In the genomic region with DNA sequence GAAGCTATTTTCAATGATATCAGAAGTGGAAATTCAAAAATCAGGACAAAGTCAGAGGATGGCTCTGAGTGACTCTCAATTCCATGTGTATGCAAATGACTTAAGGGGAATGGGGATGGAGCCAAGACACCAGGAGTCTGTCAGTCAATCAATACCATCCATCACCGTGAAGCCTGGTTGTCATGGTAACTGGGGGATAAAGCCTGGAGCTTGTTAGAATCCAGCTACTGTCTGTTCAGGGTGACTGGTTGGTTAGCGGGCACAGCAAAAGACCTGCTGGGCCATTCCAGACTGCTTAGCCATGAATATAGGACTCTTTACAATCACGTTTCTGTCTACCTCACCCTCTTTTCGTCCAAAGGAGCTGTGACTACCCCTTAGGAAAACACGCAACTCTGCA, we compare ENCODE assay signal across 13 mouse cellular contexts. TPM values are rescaled to one million over a fixed set of nuclear protein-coding genes. Genes with fewer than 3 reads are reported as not detected.
DNase-seq lines count a peak whose midpoint lies in the region; ATAC-seq and TF ChIP-seq lines count a peak whose summit lies in the region.
"Had no signal": no experiment of that assay in that cellular context is flagged by ENCODE, and none has a peak within 500 bp of the region (broad histone marks: within the 10 kb centered on the region; RNA-seq: fewer than 3 reads in every experiment).

No protein-coding gene starts in this region.

- peak; percentile 59 for ATAC-seq in forebrain, embryonic 16.5 days
- peak; percentile 83 for ATAC-seq in midbrain, embryonic 11.5 days (ENCODE audit: low FRiP score)
- no peak for ATAC-seq in lung, postnatal 0 days
- no peak for ATAC-seq in intestine, embryonic 15.5 days
- ATAC-seq: intestine, postnatal 0 days; liver, embryonic 12.5 days had no signal

- DNase-seq in R1 (ENCODE audit: low read depth, low spot score), result peak; percentile 54
- peak; percentile 28 for DNase-seq in brain, adult 2 months (ENCODE audit: low read depth, low spot score)
- DNase-seq in midbrain, embryonic 11.5 days (ENCODE audit: low spot score, missing footprints), result peak; percentile 88
- DNase-seq in lung, postnatal 0 days (ENCODE audit: low spot score), result no peak
- DNase-seq in cerebellum, adult 9-11 months, result no peak
- DNase-seq: cerebellum, adult 9-10 months; gastrocnemius, postnatal 14 days; lung, postnatal 4 days had no signal

- H3K27ac ChIP-seq in forebrain, embryonic 16.5 days (ENCODE audit: low read length), result 0 out of 2 replicates have a peak overlapping the region, but pooled peaks have one; percentile 2
- peak overlapping the region; percentile 41; the same call in 1 of the 2 replicates for H3K27ac ChIP-seq in midbrain, embryonic 11.5 days (ENCODE audit: low read depth, low read length)
- H3K27ac ChIP-seq in lung, postnatal 0 days (ENCODE audit: low read length), result no peak overlapping the region
- no peak overlapping the region for H3K27ac ChIP-seq in intestine, embryonic 15.5 days
- H3K27ac ChIP-seq: heart, embryonic 13.5 days; liver, embryonic 12.5 days had no signal

- peaks cover 6% of the 10 kb centered on the region for H3K4me1 ChIP-seq in forebrain, embryonic 16.5 days (replicated peaks; ENCODE audit: control insufficient read depth, insufficient read depth, low read length)
- H3K4me1 ChIP-seq in midbrain, embryonic 11.5 days (ENCODE audit: control insufficient read depth, insufficient read depth, low read length), result peaks cover 6% of the 10 kb centered on the region
- no peaks in the 10 kb centered on the region for H3K4me1 ChIP-seq in lung, postnatal 0 days (ENCODE audit: insufficient read depth, low read depth, low read length)
- H3K4me1 ChIP-seq in intestine, embryonic 15.5 days (replicated peaks), result no peaks in the 10 kb centered on the region
- H3K4me1 ChIP-seq: heart, embryonic 13.5 days; liver, embryonic 12.5 days had no signal

- H3K9ac ChIP-seq in forebrain, embryonic 16.5 days (replicated peaks; ENCODE audit: low read depth, low read length), result no peak overlapping the region
- H3K9ac ChIP-seq in midbrain, embryonic 11.5 days (ENCODE audit: low read length), result no peak overlapping the region
- no peak overlapping the region for H3K9ac ChIP-seq in lung, postnatal 0 days (replicated peaks; ENCODE audit: low read depth)
- H3K9ac ChIP-seq in intestine, embryonic 15.5 days, result no peak overlapping the region
- H3K9ac ChIP-seq: heart, embryonic 13.5 days; liver, embryonic 12.5 days had no signal

- no peaks in the 10 kb centered on the region for H3K9me3 ChIP-seq in forebrain, embryonic 16.5 days (ENCODE audit: control insufficient read depth, low read length)
- no peaks in the 10 kb centered on the region for H3K9me3 ChIP-seq in midbrain, embryonic 11.5 days (ENCODE audit: control insufficient read depth, low read length)
- H3K9me3 ChIP-seq in lung, postnatal 0 days (ENCODE audit: low read length), result no peaks in the 10 kb centered on the region
- no peaks in the 10 kb centered on the region for H3K9me3 ChIP-seq in intestine, embryonic 15.5 days
- H3K9me3 ChIP-seq: heart, embryonic 13.5 days; liver, embryonic 12.5 days had no signal

- no peaks in the 10 kb centered on the region for H3K36me3 ChIP-seq in forebrain, embryonic 16.5 days (ENCODE audit: control insufficient read depth, insufficient read depth)
- no peaks in the 10 kb centered on the region for H3K36me3 ChIP-seq in midbrain, embryonic 11.5 days (ENCODE audit: control insufficient read depth, insufficient read depth, low read length)
- H3K36me3 ChIP-seq in lung, postnatal 0 days (ENCODE audit: insufficient read depth, low read length), result no peaks in the 10 kb centered on the region
- H3K36me3 ChIP-seq in intestine, embryonic 15.5 days, result no peaks in the 10 kb centered on the region
- H3K36me3 ChIP-seq: heart, embryonic 13.5 days; liver, embryonic 12.5 days had no signal

- TF ChIP-seq EP300 in lung, postnatal 0 days (IDR thresholded peaks at IDR 0.05), result no peak

- 6% methylated on average over 5 of the region's 5 CpGs for WGBS in forebrain, embryonic 16.5 days
- 7% methylated on average over 5 of the region's 5 CpGs for WGBS in midbrain, embryonic 11.5 days
- WGBS in lung, postnatal 0 days, result 58% methylated on average over 5 of the region's 5 CpGs
- WGBS in intestine, embryonic 15.5 days, result 56% methylated on average over 5 of the region's 5 CpGs

- H3K27me3 ChIP-seq in forebrain, embryonic 16.5 days (replicated peaks; ENCODE audit: control insufficient read depth, insufficient read depth, low read length), result no peaks in the 10 kb centered on the region
- H3K27me3 ChIP-seq in midbrain, embryonic 11.5 days (ENCODE audit: control insufficient read depth, insufficient read depth, low read length), result no peaks in the 10 kb centered on the region
- no peaks in the 10 kb centered on the region for H3K27me3 ChIP-seq in lung, postnatal 0 days (replicated peaks; ENCODE audit: insufficient read depth, low read length)
- no peaks in the 10 kb centered on the region for H3K27me3 ChIP-seq in intestine, embryonic 15.5 days (replicated peaks)
- H3K27me3 ChIP-seq: heart, embryonic 13.5 days; liver, embryonic 12.5 days had no signal

- no peak overlapping the region for H3K4me3 ChIP-seq in forebrain, embryonic 16.5 days (replicated peaks; ENCODE audit: low read length)
- no peak overlapping the region for H3K4me3 ChIP-seq in midbrain, embryonic 11.5 days (ENCODE audit: low read depth, low read length)
- H3K4me3 ChIP-seq in lung, postnatal 0 days (ENCODE audit: low read depth, low read length), result no peak overlapping the region
- no peak overlapping the region for H3K4me3 ChIP-seq in intestine, embryonic 15.5 days (replicated peaks)
- H3K4me3 ChIP-seq: heart, embryonic 13.5 days; liver, embryonic 12.5 days had no signal

- no peak overlapping the region for H3K4me2 ChIP-seq in forebrain, embryonic 16.5 days (ENCODE audit: low read length)
- H3K4me2 ChIP-seq in midbrain, embryonic 11.5 days, result 0 out of 2 replicates have a peak overlapping the region, but pooled peaks have one; percentile 1
- H3K4me2 ChIP-seq in lung, postnatal 0 days (replicated peaks; ENCODE audit: low read depth, low read length), result no peak overlapping the region
- H3K4me2 ChIP-seq in intestine, embryonic 15.5 days (replicated peaks), result no peak overlapping the region
- H3K4me2 ChIP-seq: heart, embryonic 13.5 days; liver, embryonic 12.5 days had no signal

- TF ChIP-seq CTCF in lung, postnatal 0 days (IDR thresholded peaks at IDR 0.05), result no peak

RNA-seq across cellular contexts. Expression of gene Gm17662, which starts 22.0 kb away (rescaled TPM):
- not detected in 2 replicates for polyA plus RNA-seq in forebrain, embryonic 16.5 days (2015; fragmentation: Nextera tagmentation; extraction: Ambion mirVana)
- polyA plus RNA-seq in midbrain, embryonic 11.5 days (2014; fragmentation: Nextera tagmentation; extraction: Ambion mirVana), result not detected in 2 replicates
- polyA plus RNA-seq in lung, postnatal 0 days (2015; fragmentation: Nextera tagmentation; extraction: Ambion mirVana), result not detected in 2 replicates
- polyA plus RNA-seq in intestine, embryonic 15.5 days (2015; fragmentation: Nextera tagmentation; extraction: Ambion mirVana), result not detected in 2 replicates
- polyA plus RNA-seq: heart, embryonic 13.5 days; intestine, postnatal 0 days; liver, embryonic 12.5 days had no signal

RNA-seq across cellular contexts. Expression of gene C8a, which starts 41.1 kb away (rescaled TPM):
- not detected in 2 replicates for polyA plus RNA-seq in forebrain, embryonic 16.5 days (2015; fragmentation: Nextera tagmentation; extraction: Ambion mirVana)
- polyA plus RNA-seq in midbrain, embryonic 11.5 days (2014; fragmentation: Nextera tagmentation; extraction: Ambion mirVana), result not detected in 2 replicates
- not detected in 2 replicates for polyA plus RNA-seq in lung, postnatal 0 days (2015; fragmentation: Nextera tagmentation; extraction: Ambion mirVana)
- polyA plus RNA-seq in intestine, embryonic 15.5 days (2015; fragmentation: Nextera tagmentation; extraction: Ambion mirVana), result 0.08 and 0.23 TPM in 2 replicates
- polyA plus RNA-seq: heart, embryonic 13.5 days; intestine, postnatal 0 days had no signal

Comparison
In these comparisons a context has a peak if more than half of its experiments do, and no peak if none do; other contexts are left out.
1. DNase-seq: peak in R1 (single experiment), brain, adult 2 months (single experiment) and midbrain, embryonic 11.5 days (single experiment); none in lung, postnatal 0 days (single experiment) and cerebellum, adult 9-11 months (single experiment).
2. ATAC-seq: peak in forebrain, embryonic 16.5 days (single experiment) and midbrain, embryonic 11.5 days (single experiment); none in lung, postnatal 0 days (single experiment) and intestine, embryonic 15.5 days (single experiment).
3. H3K27ac ChIP-seq: peak in forebrain, embryonic 16.5 days (single experiment) and midbrain, embryonic 11.5 days (single experiment); none in lung, postnatal 0 days (single experiment) and intestine, embryonic 15.5 days (single experiment).